Mouse (Mus musculus) spleen, embryonic (tissue): Measurements from ENCODE around the gene A930004D18Rik.

Source experiments
- CTCF ChIA-PET: fragments of 350-600 bp; sonication (Branson Sonifier 250); formaldehyde crosslinking; loops from one replicate; lab custom pipeline; 2022; lab: Charles Lee

The A930004D18Rik gene

DNA sequence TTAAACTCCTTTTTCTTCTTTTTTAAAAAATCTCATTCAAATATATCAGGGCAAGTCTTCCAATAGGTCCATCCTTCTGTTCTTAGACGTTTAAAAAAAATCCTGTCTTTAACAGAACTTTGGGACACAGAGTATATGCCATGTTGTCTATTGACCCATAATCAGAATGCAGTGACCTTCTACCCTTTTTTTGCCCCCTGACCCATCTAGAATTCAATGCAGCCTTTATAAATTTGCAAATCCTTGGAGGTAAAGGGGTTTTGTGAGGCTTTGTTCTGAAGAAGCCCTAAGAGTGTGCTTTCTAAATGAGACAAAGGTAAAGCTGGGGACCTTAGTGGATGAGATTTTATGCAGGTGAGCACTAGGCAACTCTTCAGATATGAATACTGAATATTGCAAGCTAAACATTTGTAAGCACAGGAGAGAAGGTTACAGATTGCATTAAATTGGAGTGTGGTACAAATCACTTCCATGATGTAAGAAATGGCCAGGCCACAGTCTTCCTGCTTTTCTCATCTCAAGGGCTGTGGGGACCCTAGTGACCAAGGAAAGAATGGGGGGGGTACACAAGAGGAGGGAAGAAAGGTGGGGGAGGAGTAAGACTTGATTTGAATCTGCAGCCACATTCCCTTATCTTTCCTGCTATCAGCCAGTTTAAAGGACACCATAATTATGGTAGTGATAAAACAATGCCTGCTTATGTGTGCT lies 15.9 kb upstream of the A930004D18Rik start:
- CTCF ChIA-PET, result no interaction called here

DNA sequence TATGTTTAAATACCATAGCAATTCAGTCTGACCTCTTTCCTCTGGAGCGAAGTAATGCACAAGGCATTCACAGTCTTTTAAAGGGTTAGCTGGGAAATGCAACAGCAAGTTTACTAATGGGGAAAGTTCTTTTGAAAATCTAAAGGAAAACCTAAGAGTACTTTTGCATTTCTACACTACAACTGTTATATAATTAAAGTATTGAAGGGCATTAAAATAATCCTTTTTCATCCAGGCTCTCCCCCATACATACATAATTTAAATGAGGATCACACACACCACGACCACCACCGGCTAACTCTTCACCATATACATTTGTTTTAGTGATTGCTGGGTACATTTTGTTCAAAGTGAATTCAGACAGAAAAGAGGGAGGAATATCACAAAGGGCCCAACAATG lies 15.0 kb upstream of the A930004D18Rik start:
- CTCF ChIA-PET, result no interaction called here

DNA sequence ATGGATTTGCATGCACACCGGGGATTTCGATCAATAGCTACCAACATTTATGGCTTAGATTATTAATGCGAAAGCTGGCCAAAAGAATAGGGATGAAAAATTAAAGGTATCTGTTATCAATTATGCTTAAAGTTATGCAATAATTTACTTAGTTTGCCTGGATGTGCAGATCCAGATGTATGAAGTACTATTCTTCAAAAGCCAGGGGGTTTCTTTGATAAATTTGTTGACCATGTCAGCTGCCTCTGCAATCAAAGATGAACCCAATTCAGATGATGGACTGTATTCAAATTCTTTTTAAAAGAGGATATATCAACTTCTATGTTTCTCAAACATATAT lies 14.3 kb upstream of the A930004D18Rik start:
- CTCF ChIA-PET, result no interaction called here

DNA sequence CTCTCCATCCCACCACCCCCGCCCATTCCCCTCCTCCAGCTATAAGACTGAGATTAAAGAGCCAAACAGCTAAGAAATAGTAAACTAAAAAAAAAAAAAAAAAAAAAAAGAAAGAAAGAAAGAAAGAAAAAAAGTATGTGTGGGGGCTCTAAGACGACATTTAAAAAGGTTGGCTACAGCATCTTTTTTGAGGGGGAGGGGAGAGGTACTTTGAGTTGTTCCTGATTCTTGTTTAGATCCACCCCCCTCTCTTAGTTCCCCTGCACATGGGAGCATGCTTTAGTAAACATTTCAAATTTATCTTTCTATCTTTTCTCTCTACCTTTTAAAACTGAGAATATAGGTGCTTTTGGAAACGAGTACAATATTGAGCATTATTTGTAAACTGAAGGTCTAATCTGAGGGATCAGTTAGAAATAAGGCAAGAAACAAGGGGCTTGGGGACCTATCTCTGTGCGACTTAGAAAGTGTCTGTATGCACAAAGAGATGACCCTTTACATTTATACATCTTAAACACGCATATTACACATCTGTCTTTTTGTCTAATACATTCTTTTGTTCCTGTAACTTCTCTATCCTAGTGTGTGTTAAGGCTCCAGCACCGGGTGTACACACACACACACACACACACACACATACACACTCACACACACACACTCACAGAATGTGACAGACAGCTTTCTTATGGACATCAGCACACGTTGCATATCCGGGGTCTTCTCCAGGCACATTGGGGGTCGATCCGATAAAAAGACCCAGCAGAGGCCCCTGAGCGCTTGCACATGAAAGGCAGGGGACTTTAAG lies 13.7 kb upstream of the A930004D18Rik start:
- CTCF ChIA-PET, result interaction anchor here (0.6 kb wide), 1 partner anchor 701 kb away, joined by 3 read pairs; no protein-coding TSS in a partner anchor

DNA sequence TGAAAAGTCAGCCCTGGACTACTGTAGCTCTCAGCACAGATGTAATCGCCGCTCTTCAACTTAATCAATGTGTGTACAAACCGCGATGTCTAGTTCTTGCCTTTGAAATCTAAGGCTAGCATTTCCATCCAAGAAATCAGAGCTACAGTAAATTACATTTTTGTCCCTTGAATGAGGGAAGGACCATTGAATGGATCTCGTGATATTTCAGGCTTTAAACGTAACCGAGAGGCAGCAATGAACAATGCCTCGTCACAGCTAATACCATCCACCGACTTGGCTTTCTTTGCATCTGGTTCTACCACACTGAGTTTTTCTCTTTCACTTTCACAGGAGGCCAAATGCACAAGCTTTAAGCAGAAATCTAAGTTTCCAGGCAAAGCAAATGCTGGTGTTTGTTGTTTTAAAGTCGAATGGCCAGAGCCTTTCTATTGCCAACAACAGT lies 13.0 kb upstream of the A930004D18Rik start:
- CTCF ChIA-PET, result no interaction called here

DNA sequence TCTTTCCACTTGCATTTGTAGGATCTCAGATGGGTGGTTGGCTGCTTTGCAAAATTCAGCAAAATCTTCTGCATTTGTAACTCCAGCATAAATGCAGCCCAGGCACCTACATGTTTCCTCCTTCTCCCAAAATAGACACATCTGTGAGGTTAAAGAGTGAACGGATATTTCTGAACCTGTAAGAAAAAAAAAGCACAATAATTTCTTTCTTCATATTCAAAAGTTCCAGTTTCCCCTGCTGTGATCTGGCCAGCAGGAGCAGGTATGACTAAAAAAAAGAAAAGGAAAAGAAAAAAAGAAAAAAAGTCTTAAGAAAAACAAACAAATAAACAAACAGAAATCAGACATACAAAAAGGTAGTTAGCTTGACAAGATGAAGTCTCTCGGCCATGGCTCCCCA lies 12.5 kb upstream of the A930004D18Rik start:
- CTCF ChIA-PET, result no interaction called here

DNA sequence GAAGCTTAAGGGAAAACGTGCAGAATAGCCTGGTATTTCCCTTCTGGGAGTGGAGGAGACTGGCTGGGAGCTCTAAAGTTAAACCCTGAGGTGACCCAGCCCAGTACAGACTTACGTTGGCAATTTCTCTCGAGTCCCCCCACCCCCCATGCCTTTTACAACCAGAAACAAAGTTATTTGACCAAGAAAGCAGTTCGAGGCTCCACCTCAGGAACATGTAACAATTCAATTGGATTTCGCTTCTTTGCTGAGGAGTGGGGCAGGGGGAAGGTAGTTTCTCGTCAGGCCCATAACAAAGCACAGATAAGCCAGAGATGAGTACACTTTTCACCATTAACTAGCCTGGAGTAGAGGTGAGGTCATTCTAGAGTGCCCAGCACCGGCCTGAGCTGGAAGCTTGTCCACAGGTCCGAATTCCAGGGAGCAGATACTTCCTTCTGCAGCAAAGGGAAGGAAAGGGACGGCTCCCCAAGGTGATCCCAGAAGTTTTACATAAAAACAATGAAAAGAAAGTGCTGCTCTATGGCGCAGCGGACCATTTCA lies 11.8 kb upstream of the A930004D18Rik start:
- CTCF ChIA-PET, result interaction anchor here (0.6 to 1.7 kb wide), 4 partner anchors 18 to 1276 kb away, joined by 3 to 6 read pairs (median 6); no protein-coding TSS in a partner anchor

DNA sequence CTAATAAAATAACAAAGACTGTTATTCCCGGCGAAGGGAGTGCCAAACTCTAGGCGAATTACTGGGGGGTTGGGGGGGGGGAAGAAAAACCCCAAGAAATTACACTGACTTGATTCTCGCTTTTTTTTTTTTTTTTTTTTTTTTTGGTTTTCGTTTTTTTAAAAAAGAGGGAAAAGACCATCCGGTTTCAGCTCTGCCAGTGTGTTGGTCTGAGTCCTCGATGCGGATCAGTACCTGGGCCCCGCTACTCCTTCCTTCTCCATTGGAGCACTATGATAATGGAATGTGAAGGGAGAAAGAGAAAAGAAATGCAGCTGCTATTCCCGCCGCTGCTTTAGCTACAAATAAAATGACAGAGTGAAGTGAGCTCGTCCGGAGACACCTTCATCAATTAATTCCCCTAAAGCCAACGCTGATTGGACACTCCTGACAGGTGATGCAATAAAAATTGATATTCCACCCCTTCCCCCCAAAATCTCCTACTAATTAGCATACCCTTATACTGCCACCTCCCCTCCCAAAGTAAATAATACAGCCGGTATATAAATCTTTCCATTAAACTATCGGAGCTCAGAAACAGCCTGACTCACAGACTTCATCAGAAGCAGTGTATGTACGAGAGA lies 11.0 kb upstream of the A930004D18Rik start, which contains the start of gene Skida1:
Gene Skida1, minus strand, starts transcription at position 599 of the 623 bp plus-strand sequence.
- CTCF ChIA-PET, result interaction anchor here (0.6 to 1.7 kb wide), 6 partner anchors 11 to 1276 kb away, joined by 3 to 12 read pairs (median 6); no protein-coding TSS in a partner anchor

DNA sequence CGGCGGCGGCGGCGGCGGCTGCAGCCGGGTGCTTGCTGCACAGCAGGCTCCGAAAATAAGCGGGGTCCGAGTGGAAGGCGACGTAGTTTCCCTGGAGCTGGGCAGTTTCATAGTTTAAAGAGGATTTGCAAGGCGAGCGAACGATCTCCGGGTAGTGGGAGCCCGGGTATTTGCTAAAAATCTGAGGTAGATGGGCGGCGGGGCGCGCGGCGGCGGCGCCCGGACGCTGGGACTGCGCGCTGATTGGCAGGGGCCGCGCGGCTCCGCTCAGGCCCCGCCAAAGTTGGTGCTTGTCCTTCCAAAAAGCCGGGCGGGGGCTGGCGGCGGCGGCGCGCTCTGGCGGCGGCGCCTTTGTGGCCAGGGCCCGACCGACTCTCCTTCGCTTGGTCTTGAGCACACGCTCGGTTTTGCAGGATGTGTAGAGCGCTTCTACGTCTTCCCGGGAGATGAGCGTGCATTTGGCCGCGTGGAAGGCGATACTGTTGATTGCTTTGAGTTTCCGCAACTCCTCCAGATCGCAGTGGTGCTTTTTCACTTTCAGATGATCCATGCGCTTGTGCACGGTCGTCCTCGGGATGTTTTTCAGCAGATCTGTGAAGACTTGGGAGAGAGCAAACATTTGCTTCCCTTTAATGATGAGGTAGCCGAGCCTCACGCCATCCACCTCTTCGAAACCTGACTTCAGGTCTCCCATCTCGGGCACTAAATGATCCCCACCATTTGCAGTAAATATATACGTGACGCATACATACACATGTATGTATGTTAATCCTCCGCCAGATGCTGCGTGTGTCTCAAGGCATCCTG lies 10.3 kb upstream of the A930004D18Rik start:
- CTCF ChIA-PET, result interaction anchor here (0.6 to 1.7 kb wide), 3 partner anchors 17 to 158 kb away, joined by 3 to 7 read pairs (median 5); no protein-coding TSS in a partner anchor

DNA sequence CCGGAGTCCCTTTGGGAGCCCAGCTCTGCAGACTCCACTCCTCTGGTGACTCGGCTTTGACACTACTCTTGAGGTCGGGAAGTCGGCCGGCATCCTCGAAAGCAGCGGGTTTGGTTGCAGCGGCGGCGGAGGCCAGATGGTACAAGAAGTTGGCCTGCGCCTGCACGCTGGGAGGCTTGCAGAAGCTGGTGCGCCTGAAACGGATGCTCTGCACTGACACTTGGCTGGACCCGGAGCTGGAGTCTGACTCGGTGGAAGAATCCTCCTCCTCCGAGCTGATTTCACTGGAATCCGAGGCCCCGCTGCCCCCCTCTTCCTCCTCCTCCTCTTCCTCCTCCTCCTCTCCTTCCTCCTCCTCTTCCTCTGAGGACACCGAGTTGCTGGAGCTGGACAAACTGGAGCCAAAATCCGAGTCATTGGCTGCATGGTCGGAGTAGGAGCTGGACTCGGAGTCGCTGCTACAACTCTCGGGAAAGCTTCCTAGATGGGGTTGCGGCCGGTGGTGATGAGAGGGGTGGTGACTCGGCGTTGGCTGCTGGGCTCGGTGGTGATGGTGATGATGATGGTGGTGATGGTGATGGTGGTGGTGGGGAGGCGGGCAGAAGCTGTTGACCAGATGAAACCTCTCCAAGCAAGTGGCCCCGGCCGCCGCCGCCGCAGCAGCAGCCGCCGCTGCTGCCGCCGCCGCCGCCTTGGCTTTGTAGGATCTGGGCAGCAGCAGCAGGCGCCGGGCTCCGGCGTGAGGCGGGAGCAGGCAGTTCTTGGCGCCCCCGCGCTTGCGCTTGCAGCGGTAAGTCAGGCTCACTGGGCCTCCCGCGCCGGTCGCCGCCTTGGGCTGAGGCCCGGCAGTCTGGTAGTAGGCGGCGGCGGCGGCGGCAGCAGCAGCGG lies 9.5 kb upstream of the A930004D18Rik start:
- CTCF ChIA-PET, result interaction anchor here (0.6 to 1.3 kb wide), 3 partner anchors 19 to 37 kb away, joined by 3 read pairs; no protein-coding TSS in a partner anchor

DNA sequence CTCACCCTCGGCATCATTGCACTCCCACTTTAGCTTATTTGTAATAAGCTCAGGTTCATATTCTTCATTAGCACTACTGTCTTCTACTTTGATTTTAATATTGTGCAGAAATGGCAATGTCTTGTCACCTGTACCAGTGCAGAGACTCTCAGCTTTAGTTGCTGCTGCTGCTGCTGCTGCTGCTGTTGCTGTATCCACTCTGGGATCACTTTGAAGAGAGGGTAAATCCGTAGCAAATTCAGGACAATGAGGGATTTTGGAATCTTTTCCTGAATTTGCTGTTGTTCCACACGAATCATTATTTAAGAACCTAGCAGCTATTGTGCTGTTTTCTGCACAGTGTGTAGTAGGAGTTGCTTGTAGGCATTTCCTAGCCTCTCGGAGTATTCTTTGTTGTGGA lies 8.6 kb upstream of the A930004D18Rik start:
- CTCF ChIA-PET, result interaction anchor here (1.0 to 1.3 kb wide), 2 partner anchors 19 to 25 kb away, joined by 3 read pairs; no protein-coding TSS in a partner anchor

DNA sequence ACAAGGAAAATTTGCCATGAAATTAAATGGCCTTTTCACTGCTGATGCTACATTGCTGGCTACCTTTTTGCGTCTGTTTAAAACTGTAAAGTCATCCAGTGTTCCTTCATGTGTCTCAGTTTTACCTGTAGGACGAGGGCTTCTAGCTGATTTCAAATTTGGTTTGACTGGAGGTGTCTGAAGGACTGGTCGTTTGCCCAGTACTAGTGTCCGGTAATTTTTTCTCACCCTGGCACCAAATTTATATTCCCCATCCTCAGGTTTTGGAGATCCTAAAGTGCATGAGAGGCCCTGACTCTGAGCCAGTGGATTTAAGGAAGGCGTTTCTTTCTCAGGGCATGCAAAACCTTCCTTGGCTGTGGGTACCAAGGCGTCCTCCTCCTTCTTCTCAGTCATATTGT lies 8.2 kb upstream of the A930004D18Rik start:
- CTCF ChIA-PET, result no interaction called here

DNA sequence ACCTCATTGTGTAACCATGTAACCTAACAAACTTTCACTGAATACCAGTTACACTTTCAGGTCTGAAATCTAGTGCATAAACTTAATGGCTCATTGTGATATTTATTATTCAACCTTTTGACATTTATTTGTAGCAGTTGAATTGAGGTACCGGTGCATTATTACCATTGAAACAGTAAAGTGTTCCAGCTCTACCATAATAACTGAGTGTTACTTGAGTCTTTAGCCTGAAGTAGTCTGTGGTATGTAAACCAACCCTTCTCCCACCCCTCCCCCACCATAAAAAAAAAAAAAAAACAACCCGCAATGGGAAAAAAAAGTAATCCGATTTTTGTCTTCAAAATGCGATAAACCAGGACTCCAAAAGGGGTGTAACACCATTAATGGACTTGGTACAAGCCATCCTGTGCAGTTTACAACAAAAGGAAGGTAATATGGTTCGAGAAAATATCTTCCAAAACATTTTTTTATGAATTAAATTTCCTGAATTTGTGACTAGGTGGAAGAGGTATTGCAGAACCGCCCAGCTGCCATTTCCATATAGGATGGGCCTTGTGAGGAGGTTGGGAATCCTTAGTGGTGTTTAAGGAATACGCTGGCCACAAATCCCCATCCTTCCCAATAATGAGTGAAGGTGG lies 7.7 kb upstream of the A930004D18Rik start:
- CTCF ChIA-PET, result interaction anchor here (0.7 kb wide), 1 partner anchor 138 kb away, joined by 5 read pairs; no protein-coding TSS in a partner anchor

DNA sequence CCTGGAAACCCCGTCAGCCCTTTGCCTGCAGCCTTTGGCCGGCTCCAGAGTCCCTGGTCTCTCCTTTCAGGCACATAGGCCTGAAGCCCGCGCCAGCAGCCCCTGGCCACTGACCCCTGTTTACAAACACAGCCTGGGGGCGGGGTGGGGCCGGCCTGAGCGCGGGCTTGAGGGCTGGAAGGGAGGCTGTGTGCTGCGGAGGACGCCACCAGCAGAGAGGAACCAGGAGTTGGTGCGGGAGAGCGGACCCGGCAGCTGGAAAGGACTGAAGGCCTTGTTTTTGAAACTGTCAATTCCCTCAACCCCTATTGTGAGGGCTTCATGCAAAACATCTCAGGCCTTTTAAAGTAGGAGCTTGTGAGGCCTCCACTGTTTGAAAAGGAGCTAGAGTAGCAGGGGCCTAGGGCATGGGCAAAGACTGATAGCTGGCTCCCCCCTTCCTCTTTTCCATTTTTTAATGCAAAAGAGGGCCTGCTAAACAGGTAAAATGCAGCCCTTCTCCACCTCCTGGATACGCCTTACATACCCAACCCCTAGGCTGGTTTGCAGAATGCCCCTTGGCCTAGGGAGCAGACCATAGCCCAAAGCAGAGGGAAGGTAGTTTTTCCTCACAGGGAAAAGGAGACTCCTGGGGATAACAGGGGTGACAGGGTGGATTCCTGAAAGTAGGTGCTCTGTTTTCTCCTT lies 3.8 kb upstream of the A930004D18Rik start:
- CTCF ChIA-PET, result no interaction called here

DNA sequence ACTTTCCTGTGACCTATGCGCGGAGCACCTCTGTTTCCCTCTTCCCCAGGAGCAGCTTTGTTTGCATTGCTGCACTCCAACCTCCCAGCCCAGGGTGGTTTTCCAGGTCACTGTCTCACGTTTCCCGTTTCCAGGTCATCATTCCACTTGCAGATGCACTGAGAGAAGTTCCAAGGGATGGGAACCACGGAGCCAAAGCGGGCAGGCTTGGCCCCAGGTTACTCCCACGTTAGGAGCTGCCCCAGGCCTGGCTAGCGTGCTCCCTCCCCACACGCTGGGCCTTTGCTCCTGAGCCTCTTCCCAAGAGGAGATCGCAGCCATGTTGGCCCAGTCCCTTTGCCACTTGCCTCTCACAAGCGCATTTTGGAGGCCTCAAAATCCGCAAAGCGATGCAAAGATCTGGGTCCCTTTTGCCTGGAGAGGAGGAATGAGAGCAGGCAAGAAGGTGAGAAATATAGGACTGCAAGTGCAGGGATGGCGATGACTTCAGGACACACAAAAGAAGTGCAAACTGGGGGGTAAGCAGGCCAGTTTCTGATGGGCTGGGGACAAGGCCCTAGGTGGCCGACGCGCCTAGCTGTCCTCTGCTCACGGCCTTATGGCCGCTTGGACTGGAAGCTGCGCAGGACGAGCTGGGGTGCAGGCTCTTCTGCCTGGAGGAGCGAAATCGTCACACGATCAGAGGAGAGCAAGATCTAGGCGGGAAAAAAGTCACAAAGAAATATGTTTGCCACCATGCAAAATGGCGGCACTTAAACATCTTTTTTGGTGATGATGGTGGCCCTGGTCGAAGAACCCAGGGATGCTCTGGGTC lies 3.0 kb upstream of the A930004D18Rik start:
- CTCF ChIA-PET, result no interaction called here

DNA sequence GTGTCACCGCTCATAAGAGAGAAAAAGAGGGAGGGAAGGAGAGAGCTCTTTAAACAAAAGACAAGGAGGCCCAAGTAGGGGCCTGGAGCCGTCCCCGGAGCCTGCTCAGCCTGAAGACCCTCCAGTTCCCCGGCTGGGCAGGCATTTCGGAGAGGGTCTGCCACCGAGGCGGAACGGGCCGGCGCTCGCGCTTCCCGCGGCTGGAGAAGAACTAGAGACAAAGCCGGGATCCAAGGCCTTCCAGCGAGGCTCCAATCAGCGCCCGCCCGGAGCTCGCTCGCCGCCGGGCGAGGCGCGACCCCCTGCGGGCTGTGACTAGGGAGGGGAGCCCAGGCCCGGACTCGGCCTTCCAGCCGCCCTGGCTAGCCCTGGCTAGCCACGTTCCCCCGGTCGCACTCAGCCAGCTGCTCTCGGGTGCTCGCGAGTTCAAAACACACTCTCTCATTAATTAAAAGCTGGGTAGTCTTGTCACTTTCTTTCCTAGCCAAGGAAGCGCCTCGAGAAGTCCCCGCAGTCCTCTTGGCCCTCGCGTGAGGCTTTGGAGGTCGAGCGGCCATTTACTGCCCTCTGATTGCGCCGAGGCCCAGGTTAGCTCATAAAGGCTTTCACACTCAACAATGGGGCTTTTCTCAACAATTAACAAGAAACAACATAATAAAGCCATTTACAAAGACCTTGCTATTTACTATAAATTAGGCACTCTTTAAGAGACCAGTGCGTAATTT lies 2.2 kb upstream of the A930004D18Rik start:
- CTCF ChIA-PET, result interaction anchor here (0.6 kb wide), 1 partner anchor 121 kb away, joined by 4 read pairs; no protein-coding TSS in a partner anchor

DNA sequence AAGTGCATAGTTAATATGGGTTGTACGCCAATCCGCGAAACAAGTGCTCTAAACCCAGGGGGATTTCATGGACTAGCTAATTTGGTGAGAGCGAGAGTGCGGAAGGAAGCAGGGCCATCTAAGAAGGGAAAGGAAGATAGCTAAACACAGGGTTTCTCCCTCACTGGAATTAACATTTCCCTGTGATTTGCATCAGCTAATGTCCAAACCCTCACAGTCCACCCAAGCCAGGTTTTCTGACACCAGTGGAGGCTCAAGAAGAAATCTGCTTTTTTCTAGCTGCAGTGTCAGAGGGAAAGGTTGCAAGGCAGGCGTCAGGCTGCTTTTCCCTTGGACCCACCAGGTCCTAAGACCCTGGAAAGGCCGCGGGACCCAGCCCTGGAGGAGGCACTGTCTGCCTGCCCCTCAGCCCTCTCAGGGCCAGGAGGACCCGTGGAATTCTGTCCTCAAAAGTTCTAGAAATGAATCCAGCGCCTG lies 1.4 kb upstream of the A930004D18Rik start:
- CTCF ChIA-PET, result no interaction called here
